Mouse (Mus musculus) small intestine, adult 2 months (tissue): ENCODE data around the gene Sbno1.

Experiments used
- CTCF ChIP-seq: fragments of 200-500 bp; IDR thresholded peaks from 2 replicates; pipeline ENCODE4 v1.5.1; 2012; ENCODE audit warnings: low read depth, mild to moderate bottlenecking, control low read depth, inconsistent platforms, low read length, moderate library complexity, mixed read lengths; ENCODE audit not compliant: insufficient replicate concordance, insufficient read length; ENCODE audit errors: extremely low read depth
- POLR2A ChIP-seq: fragments of 200-500 bp; IDR thresholded peaks from 2 replicates; pipeline ENCODE4 v1.6.1; 2012; ENCODE audit warnings: low read depth, mild to moderate bottlenecking, control low read depth, inconsistent platforms, low read length, moderate library complexity

DNA sequence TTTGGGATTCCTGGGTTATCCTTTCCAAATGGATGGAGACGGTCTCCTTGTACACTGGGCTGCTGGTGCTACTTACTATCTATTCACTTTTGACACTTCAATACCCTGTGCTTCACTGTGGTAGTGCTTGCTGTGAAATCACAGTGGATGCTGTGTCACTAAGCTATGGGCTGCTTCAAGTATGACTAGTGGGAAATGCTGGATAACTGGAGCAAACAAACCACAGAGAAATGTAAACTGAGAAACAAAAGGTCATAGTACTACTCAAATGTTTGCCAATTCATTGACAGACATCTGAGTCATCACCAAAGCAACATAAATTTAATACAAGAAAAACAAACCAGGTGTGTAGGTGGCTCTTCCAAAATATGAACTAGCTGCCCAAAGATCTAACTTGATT lies 49.4 kb downstream of the Sbno1 start:
- TF ChIP-seq POLR2A (no peak), CTCF (no peak)
